Mouse (Mus musculus): ENCODE data around the gene Vamp2.

The Vamp2 gene

GRCm38 (mm10) chr11:69133923-69134621, 45.8 kb downstream of the Vamp2 start:
- peak; percentile 68 for DNase-seq (ENCODE audit: low spot score)

GRCm38 (mm10) chr11:69134622-69134968, 46.3 kb downstream of the Vamp2 start:
- no peak for DNase-seq (ENCODE audit: low spot score)

GRCm38 (mm10) chr11:69135361-69135760, 47.1 kb downstream of the Vamp2 start:
- no peak for DNase-seq (ENCODE audit: low spot score)
